Mouse (Mus musculus) R1 (cell line): ENCODE data around the gene Ror2.
A peak's percentile ranks its signal among the peaks of the same experiment; 100 is the strongest.

Source experiments
- DNase-seq: peaks from one replicate; pipeline ENCODE4 v3.0.0-alpha.2; 2018; ENCODE audit warnings: low read depth, low spot score

The Ror2 gene

GRCm38 (mm10) chr13:53285756-53286361 is at the start of gene Ror2:
Ror2 (minus strand) TSS chr13:53286124.
- peak; percentile 82 for DNase-seq

GRCm38 (mm10) chr13:53333769-53334168 is 47.8 kb upstream of the Ror2 start:
- DNase-seq: no peak

- no peak for DNase-seq
Observed at GRCm38 (mm10) chr13:53330246-53330645, 44.3 kb upstream of the Ror2 start.

- no peak for DNase-seq
Observed at GRCm38 (mm10) chr13:53325531-53325930, 39.6 kb upstream of the Ror2 start.

- DNase-seq: no peak
Observed at GRCm38 (mm10) chr13:53323661-53324060, 37.7 kb upstream of the Ror2 start.

GRCm38 (mm10) chr13:53320899-53321298 is 35.0 kb upstream of the Ror2 start:
- DNase-seq: no peak

- DNase-seq: peak; percentile 16
Observed at GRCm38 (mm10) chr13:53316515-53317295, 30.8 kb upstream of the Ror2 start.

GRCm38 (mm10) chr13:53315757-53316156 is 29.8 kb upstream of the Ror2 start:
- peak; percentile 41 for DNase-seq

GRCm38 (mm10) chr13:53310442-53310841 is 24.5 kb upstream of the Ror2 start:
- DNase-seq: no peak

- DNase-seq: peak; percentile 55
Observed at GRCm38 (mm10) chr13:53309661-53310160, 23.8 kb upstream of the Ror2 start.

- DNase-seq: no peak
Observed at GRCm38 (mm10) chr13:53309148-53309547, 23.2 kb upstream of the Ror2 start.

GRCm38 (mm10) chr13:53306836-53307235 is 20.9 kb upstream of the Ror2 start:
- peak; percentile 59 for DNase-seq

- DNase-seq: peak; percentile 69
Observed at GRCm38 (mm10) chr13:53305256-53305655, 19.3 kb upstream of the Ror2 start.

- DNase-seq: no peak
Observed at GRCm38 (mm10) chr13:53302688-53303087, 16.8 kb upstream of the Ror2 start.

GRCm38 (mm10) chr13:53293065-53293464 is 7.1 kb upstream of the Ror2 start:
- DNase-seq: no peak

- no peak for DNase-seq
Observed at GRCm38 (mm10) chr13:53292244-53292643, 6.3 kb upstream of the Ror2 start.

- DNase-seq: peak; percentile 62
Observed at GRCm38 (mm10) chr13:53285261-53285755, 616 bp downstream of the Ror2 start.

GRCm38 (mm10) chr13:53284740-53285191 is 1.2 kb downstream of the Ror2 start:
- peak; percentile 32 for DNase-seq

GRCm38 (mm10) chr13:53281604-53282396 is 4.1 kb downstream of the Ror2 start:
- DNase-seq: no peak

- peak; percentile 92 for DNase-seq
Observed at GRCm38 (mm10) chr13:53278908-53279307, 7.0 kb downstream of the Ror2 start.

GRCm38 (mm10) chr13:53276381-53276780 is 9.5 kb downstream of the Ror2 start:
- no peak for DNase-seq

GRCm38 (mm10) chr13:53275778-53276177 is 10.1 kb downstream of the Ror2 start:
- DNase-seq: no peak
